Mouse (Mus musculus) heart, postnatal 0 days (tissue): ENCODE measurements at regions not wholly inside any gene's neighbourhood (a gene's known extent, or its start where the extent isn't known, plus 50 kb on each side); places are given as distances from the start of the nearest gene placed in this dataset.

ENCODE experiments used
- CTCF ChIP-seq: IDR thresholded peaks from 2 replicates; pipeline ENCODE4 v1.5.1; 2016; ENCODE audit warnings: antibody characterized with exemption, control low read depth, low read depth
- EP300 ChIP-seq: IDR thresholded peaks from 2 replicates; pipeline ENCODE4 v1.6.1; 2016; ENCODE audit warnings: antibody characterized with exemption, low read depth

DNA sequence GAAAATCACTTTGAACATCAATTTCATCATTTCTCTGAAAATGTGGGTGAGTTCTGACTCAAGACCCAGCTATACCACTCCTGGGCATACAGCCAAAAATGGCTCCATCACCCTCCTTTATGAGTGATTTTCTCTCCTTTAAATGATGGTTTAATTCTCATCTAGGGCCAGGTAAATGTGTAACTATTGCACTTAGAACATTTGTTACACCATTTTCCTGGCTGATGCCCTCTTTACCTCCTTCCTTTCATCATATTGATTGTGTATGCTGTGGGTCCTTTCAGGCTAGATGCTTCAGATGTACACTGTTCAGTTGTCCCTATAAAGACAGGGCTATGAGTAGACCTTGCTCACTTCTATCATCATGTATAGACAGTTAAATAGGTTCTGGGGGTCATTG, 418.4 kb downstream of the Btbd3 start:
- TF ChIP-seq EP300: no peak
- no peak for TF ChIP-seq CTCF
